Mouse (Mus musculus): ENCODE results near the gene Tef. TPM values are rescaled to one million over a fixed set of nuclear protein-coding genes. Genes with fewer than 3 reads are reported as not detected.

Tef gene
- total and polyA plus RNA-seq, 3 experiments: 12.3 to 21.7 TPM; not detected in 1

DNA sequence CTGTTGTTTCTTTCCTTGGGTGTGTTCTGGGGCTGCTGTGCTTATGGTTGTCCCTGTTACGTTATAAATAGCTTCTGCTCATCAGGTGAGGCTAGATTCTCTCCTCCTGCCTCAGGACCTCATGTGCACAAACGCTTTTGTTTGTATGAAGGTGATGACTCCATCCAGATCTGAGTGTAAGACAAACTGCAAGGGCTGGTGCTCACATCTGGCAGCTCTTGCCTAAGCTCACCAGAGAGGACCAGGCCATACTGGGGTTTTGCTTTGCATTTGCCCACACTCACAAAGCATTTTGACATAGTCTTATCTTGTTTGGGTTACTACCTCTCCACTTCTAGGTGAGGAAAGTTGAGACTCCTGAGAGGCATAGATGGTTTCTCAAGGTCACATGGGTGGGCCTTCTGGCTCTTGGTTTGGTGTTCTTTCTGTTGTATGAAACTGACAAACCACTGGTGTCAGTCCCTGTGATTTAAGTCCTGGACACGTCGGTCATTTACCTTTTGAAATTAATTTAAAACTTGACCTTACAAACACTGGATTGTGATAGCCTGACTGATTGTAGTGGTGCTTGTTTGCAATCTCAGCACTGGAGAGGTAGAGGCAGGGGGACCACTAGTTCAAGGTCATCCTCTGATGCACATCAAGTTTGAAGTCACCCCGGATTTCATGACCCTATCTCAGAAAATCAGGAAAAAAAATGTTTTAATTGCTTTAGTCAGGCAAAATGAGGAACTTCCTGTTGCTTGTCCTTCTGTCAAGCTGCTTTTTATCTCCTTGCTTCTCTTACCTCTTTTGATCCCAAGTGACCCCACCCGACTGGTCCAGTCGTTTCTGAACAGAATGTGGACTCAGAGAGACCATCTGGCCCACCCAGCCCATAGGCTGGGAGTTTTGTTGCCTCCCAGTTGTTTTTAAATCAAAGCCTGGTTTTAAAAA, 10.7 kb downstream of the Tef start:
- Histone ChIP-seq H3K9ac (ENCODE audit: control insufficient read depth, low read depth, low read length, poor library complexity, severe bottlenecking) (no peak overlapping the region), H3K27ac (ENCODE audit: control insufficient read depth, low read depth, low read length) (peak overlapping the region; percentile 18; the same call in 1 of the 2 replicates), H3K4me3 (ENCODE audit: control insufficient read depth in 1 of 2, insufficient read depth in 1 of 2, low read depth in 2 of 2, low read length in 2 of 2) (0 out of 4 replicates have a peak overlapping the region, but pooled peaks of 1 of the 2 experiments have one; percentile 21), H3K27me3 (ENCODE audit: control insufficient read depth in 1 of 2, insufficient read depth in 2 of 2, low read length in 2 of 2) (no peaks in the 10 kb centered on the region), H3K9me3 (replicated peaks; ENCODE audit: insufficient read depth, low read length) (no peaks in the 10 kb centered on the region), H3K36me3 (ENCODE audit: control insufficient read depth in 1 of 2, insufficient read depth in 2 of 2, low read length in 2 of 2) (peaks cover 0 to 31% of the 10 kb centered on the region in 2 experiments; a peak in 2 of 4 replicates), H3K4me1 (ENCODE audit: control insufficient read depth in 1 of 2, insufficient read depth in 2 of 2, low read length in 2 of 2) (peaks cover 16 to 34% of the 10 kb centered on the region in 2 experiments), H3K79me2 (ENCODE audit: control insufficient read depth, insufficient read depth, low read length, poor library complexity) (peaks cover 6% of the 10 kb centered on the region)
- TF ChIP-seq SIN3A (IDR thresholded peaks at IDR 0.05; ENCODE audit: low read length) (peak; percentile 47; the same call in 1 of the 2 replicates), EP300 (IDR thresholded peaks at IDR 0.05; ENCODE audit: low read depth in 1 of 2, low read length in 2 of 2) (peak; percentile 25 to 74; a peak in 3 of 4 replicates), ZNF384 (IDR thresholded peaks at IDR 0.05; ENCODE audit: low read depth, low read length) (peak; percentile 89), TCF12 (IDR thresholded peaks at IDR 0.05; ENCODE audit: low read depth, low read length) (peak; percentile 23; the same call in 1 of the 2 replicates), RCOR1 (IDR thresholded peaks at IDR 0.05; ENCODE audit: low read depth, low read length) (peak; percentile 52; the same call in 1 of the 2 replicates), MAFK (IDR thresholded peaks at IDR 0.05; ENCODE audit: borderline replicate concordance, low read depth, low read length) (no peak), CHD1 (IDR thresholded peaks at IDR 0.05; ENCODE audit: low read depth, low read length) (no peak), ETS1 (IDR thresholded peaks at IDR 0.05; ENCODE audit: low read depth, low read length) (peak; percentile 39; the same call in 1 of the 2 replicates), CHD2 (IDR thresholded peaks at IDR 0.05; ENCODE audit: low read length) (no peak), GATA1 (IDR thresholded peaks at IDR 0.05; ENCODE audit: low read depth, low read length) (peak; percentile 65)
- peak; percentile 45 for DNase-seq (ENCODE audit: low read depth, low spot score)

DNA sequence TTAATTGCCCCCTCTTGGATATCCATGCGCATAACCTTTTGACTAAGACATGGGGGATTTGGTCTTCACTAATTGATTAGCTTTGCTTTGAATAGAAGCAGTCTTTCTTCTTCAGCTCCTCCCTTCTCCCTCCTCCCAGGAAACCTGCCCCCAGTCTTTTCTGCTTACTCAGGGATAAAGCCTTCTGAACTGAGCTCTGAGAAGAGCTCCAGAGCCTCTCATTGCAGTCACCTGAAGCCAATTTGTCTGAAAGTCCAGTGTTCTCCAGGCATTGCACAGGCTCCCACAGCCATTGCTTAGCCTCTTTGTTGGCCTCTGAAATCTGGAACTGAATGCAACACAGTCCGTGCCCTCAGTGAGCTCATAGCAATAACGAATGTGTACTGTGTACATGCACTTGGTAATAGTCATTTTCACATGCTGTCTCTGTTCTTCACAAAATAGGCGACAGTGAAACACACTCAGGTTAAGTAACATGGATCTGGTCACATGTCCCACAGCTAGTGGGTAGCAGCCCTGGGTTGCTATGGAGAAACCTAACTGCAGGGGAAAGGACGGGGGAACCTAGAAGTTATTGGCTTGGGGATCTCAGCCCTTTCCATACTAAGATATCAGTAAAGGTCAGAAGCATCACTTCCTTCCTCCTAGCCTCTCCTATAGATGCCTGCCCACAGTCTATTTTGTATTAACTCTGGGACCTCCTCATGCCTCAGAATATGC, 11.9 kb downstream of the Tef start:
- peak; percentile 42 for DNase-seq (ENCODE audit: low read depth, low spot score)
- Histone ChIP-seq H3K4me3 (ENCODE audit: control insufficient read depth in 1 of 2, insufficient read depth in 1 of 2, low read depth in 2 of 2, low read length in 2 of 2) (no peak overlapping the region), H3K4me1 (ENCODE audit: control insufficient read depth in 1 of 2, insufficient read depth in 2 of 2, low read length in 2 of 2) (peaks cover 16 to 34% of the 10 kb centered on the region in 2 experiments), H3K27me3 (ENCODE audit: control insufficient read depth in 1 of 2, insufficient read depth in 2 of 2, low read length in 2 of 2) (no peaks in the 10 kb centered on the region), H3K27ac (ENCODE audit: control insufficient read depth, low read depth, low read length) (peak overlapping the region; percentile 13; the same call in 1 of the 2 replicates), H3K36me3 (ENCODE audit: control insufficient read depth in 1 of 2, insufficient read depth in 2 of 2, low read length in 2 of 2) (peaks cover 0 to 31% of the 10 kb centered on the region in 2 experiments; a peak in 2 of 4 replicates), H3K79me2 (ENCODE audit: control insufficient read depth, insufficient read depth, low read length, poor library complexity) (peaks cover 6% of the 10 kb centered on the region), H3K9ac (ENCODE audit: control insufficient read depth, low read depth, low read length, poor library complexity, severe bottlenecking) (no peak overlapping the region), H3K9me3 (replicated peaks; ENCODE audit: insufficient read depth, low read length) (no peaks in the 10 kb centered on the region)
- TF ChIP-seq ZKSCAN1 (IDR thresholded peaks at IDR 0.05; ENCODE audit: low read depth, low read length) (no peak), USF1 (IDR thresholded peaks at IDR 0.05; ENCODE audit: low read depth, low read length) (peak; percentile 62)

Measured in MEL (cell line).